Mouse (Mus musculus) lung, postnatal 0 days (tissue): ENCODE measurements around the gene Ankrd33b.

Experiments
- CTCF ChIP-seq: IDR thresholded peaks from 2 replicates; pipeline ENCODE4 v1.5.1; 2016; ENCODE audit warnings: antibody characterized with exemption, mild to moderate bottlenecking
- EP300 ChIP-seq: IDR thresholded peaks from 2 replicates; pipeline ENCODE4 v1.6.1; 2016; ENCODE audit warnings: antibody characterized with exemption, mild to moderate bottlenecking, control low read depth

GRCm38 (mm10) chr15:31345366-31345765, 22.2 kb downstream of the Ankrd33b start:
- no peak for TF ChIP-seq CTCF
- no peak for TF ChIP-seq EP300
